Mouse (Mus musculus) spleen, adult 2 months (tissue): Measurements from ENCODE around the gene Ngef. TPM values are rescaled to one million over a fixed set of nuclear protein-coding genes. Genes with fewer than 3 reads are reported as not detected.
A peak's percentile ranks its signal among the peaks of the same experiment; 100 is the strongest.

Experiments
- DNase-seq, 2 experiments: peaks; one replicate each; pipeline versions ENCODE4 v3.0.0 to v3.0.0-alpha.2; 2012 to 2021; ENCODE audit warnings: low spot score in 2 of 2, low read depth in 1 of 2
- H3K27ac ChIP-seq: fragments of 200-500 bp; 2 replicates; pipeline ENCODE4 v1.5.1; 2012; ENCODE audit warnings: low read length, inconsistent platforms; ENCODE audit not compliant: insufficient read depth
- H3K27me3 ChIP-seq: fragments of 200-500 bp; 2 replicates; pipeline ENCODE4 v1.6.1; 2012; ENCODE audit warnings: mild to moderate bottlenecking, moderate library complexity, low read length, inconsistent platforms; ENCODE audit not compliant: control insufficient read depth, insufficient read depth
- H3K36me3 ChIP-seq: fragments of 200-500 bp; 2 replicates; pipeline ENCODE4 v1.6.1; 2012; ENCODE audit warnings: mild to moderate bottlenecking, low read length, inconsistent platforms; ENCODE audit not compliant: control insufficient read depth, insufficient read depth
- H3K4me1 ChIP-seq: fragments of 200-500 bp; 2 replicates; pipeline ENCODE4 v1.6.1; 2011; ENCODE audit warnings: inconsistent platforms; ENCODE audit not compliant: control insufficient read depth, insufficient read depth, insufficient read length
- H3K4me3 ChIP-seq: fragments of 200-500 bp; 2 replicates; pipeline ENCODE4 v1.5.1; 2011; ENCODE audit warnings: mild to moderate bottlenecking, inconsistent platforms; ENCODE audit not compliant: insufficient read depth, insufficient read length; ENCODE audit errors: extremely low read depth
- CTCF ChIP-seq: fragments of 200-500 bp; IDR thresholded peaks from 2 replicates; pipeline ENCODE4 v1.5.1; 2011; ENCODE audit warnings: mild to moderate bottlenecking, inconsistent platforms; ENCODE audit not compliant: insufficient read depth, insufficient read length, insufficient replicate concordance; ENCODE audit errors: extremely low read depth
- POLR2A ChIP-seq: fragments of 200-500 bp; IDR thresholded peaks from 2 replicates; pipeline ENCODE4 v1.6.1; 2011; ENCODE audit warnings: low read depth, low read length, inconsistent platforms
- WGBS: fragments of 180-500 bp; shearing (Covaris S2); methylation state at CpG from one replicate; pipeline ENCODE4 v1.1.7; 2018; 5-methylcytosine and 5-hydroxymethylcytosine counted together
- polyA plus RNA-seq: library from polyadenylated mRNA; depleted of rRNA; stranded (reverse); fragments of >200 nt; gene quantifications from 2 replicates; pipeline ENCODE4 v1.2.3, GENCODE M21; 2012

The Ngef gene
- polyA plus RNA-seq, 1 experiment: 0.09 TPM

- TF ChIP-seq POLR2A: no peak
- TF ChIP-seq CTCF: peak; percentile 89
- Histone ChIP-seq H3K27me3 (no peaks in the 10 kb centered on the region), H3K27ac (no peak overlapping the region), H3K36me3 (no peaks in the 10 kb centered on the region), H3K4me3 (no peak overlapping the region), H3K4me1 (peaks cover 2% of the 10 kb centered on the region; the same call in 1 of the 2 replicates)
- DNase-seq: peak in 1 of 2 experiments; percentile 79
- WGBS: 39% methylated on average over 7 of the region's 7 CpGs
These were observed 34.9 kb upstream of the Ngef start for GRCm38 (mm10) chr1:87608416-87609046.

GRCm38 (mm10) chr1:87607385-87608091 lies 33.9 kb upstream of the Ngef start:
- Histone ChIP-seq H3K27me3 (no peaks in the 10 kb centered on the region), H3K36me3 (no peaks in the 10 kb centered on the region), H3K4me1 (peaks cover 2% of the 10 kb centered on the region; the same call in 1 of the 2 replicates), H3K27ac (peak overlapping the region; percentile 55), H3K4me3 (peak overlapping the region; percentile 42; the same call in 1 of the 2 replicates)
- TF ChIP-seq CTCF: no peak
- TF ChIP-seq POLR2A: no peak
- DNase-seq: peak in 1 of 2 experiments; percentile 31
- 12% methylated on average over 21 of the region's 21 CpGs for WGBS

- Histone ChIP-seq H3K36me3 (no peaks in the 10 kb centered on the region), H3K4me3 (no peak overlapping the region), H3K27ac (no peak overlapping the region), H3K27me3 (no peaks in the 10 kb centered on the region), H3K4me1 (peaks cover 2% of the 10 kb centered on the region; the same call in 1 of the 2 replicates)
- no peak for TF ChIP-seq POLR2A
- no peak for TF ChIP-seq CTCF
- WGBS: 89% methylated on average over 2 of the region's 2 CpGs
- DNase-seq: no peak
These were observed 31.6 kb upstream of the Ngef start for GRCm38 (mm10) chr1:87605296-87605695.

GRCm38 (mm10) chr1:87603389-87603788 lies 29.7 kb upstream of the Ngef start:
- H3K36me3 ChIP-seq: no peaks in the 10 kb centered on the region
- no peak for TF ChIP-seq POLR2A
- TF ChIP-seq CTCF: no peak
- no peak overlapping the region for H3K4me3 ChIP-seq
- H3K27ac ChIP-seq: no peak overlapping the region
- H3K27me3 ChIP-seq: no peaks in the 10 kb centered on the region
- DNase-seq: no peak
- WGBS: 83% methylated on average over 5 of the region's 5 CpGs
- peaks cover 2% of the 10 kb centered on the region; the same call in 1 of the 2 replicates for H3K4me1 ChIP-seq

GRCm38 (mm10) chr1:87601801-87602200 lies 28.1 kb upstream of the Ngef start:
- no peak for TF ChIP-seq CTCF
- no peak for TF ChIP-seq POLR2A
- no peaks in the 10 kb centered on the region for H3K4me1 ChIP-seq
- no peak overlapping the region for H3K4me3 ChIP-seq
- no peak overlapping the region for H3K27ac ChIP-seq
- 62% methylated on average over 2 of the region's 2 CpGs for WGBS
- no peaks in the 10 kb centered on the region for H3K27me3 ChIP-seq
- H3K36me3 ChIP-seq: no peaks in the 10 kb centered on the region
- no peak for DNase-seq

- Histone ChIP-seq H3K4me1 (no peaks in the 10 kb centered on the region), H3K36me3 (no peaks in the 10 kb centered on the region), H3K27ac (no peak overlapping the region), H3K4me3 (no peak overlapping the region), H3K27me3 (no peaks in the 10 kb centered on the region)
- no peak for DNase-seq
- no peak for TF ChIP-seq POLR2A
- no peak for TF ChIP-seq CTCF
- 80% methylated on average over 7 of the region's 7 CpGs for WGBS
These were observed 26.9 kb upstream of the Ngef start for GRCm38 (mm10) chr1:87600533-87600932.

GRCm38 (mm10) chr1:87594671-87595070 lies 21.0 kb upstream of the Ngef start:
- Histone ChIP-seq H3K27me3 (no peaks in the 10 kb centered on the region), H3K27ac (no peak overlapping the region), H3K36me3 (no peaks in the 10 kb centered on the region), H3K4me1 (no peaks in the 10 kb centered on the region), H3K4me3 (no peak overlapping the region)
- WGBS: 91% methylated on average over 10 of the region's 10 CpGs
- no peak for DNase-seq
- TF ChIP-seq CTCF (no peak), POLR2A (no peak)
